Mouse (Mus musculus) heart, postnatal 0 days (tissue): ENCODE measurements around the gene Dyrk1a. TPM values are rescaled to one million over a fixed set of nuclear protein-coding genes. Genes with fewer than 3 reads are reported as not detected.

ENCODE experiments used
- ATAC-seq: fragments of 200-750 bp; cut with Nextera tagmentation; 2 replicates; pipeline ENCODE4 v1.8.0; 2017; ENCODE audit warnings: low read depth, moderate number of reproducible peaks, moderate library complexity; ENCODE audit not compliant: insufficient read depth
- DNase-seq: peaks from one replicate; pipeline ENCODE4 v3.0.0-alpha.2; 2016; ENCODE audit warnings: low spot score
- H3K27ac ChIP-seq: fragments of 300-500 bp; sonication (generic); 2 replicates; pipeline ENCODE4 v1.5.1; 2014; ENCODE audit warnings: low read depth, mild to moderate bottlenecking
- H3K27me3 ChIP-seq: fragments of 300-500 bp; sonication (generic); 2 replicates; pipeline ENCODE4 v1.6.1; 2014; ENCODE audit warnings: low read length, mixed read lengths; ENCODE audit not compliant: control insufficient read depth, insufficient read depth
- H3K36me3 ChIP-seq: fragments of 300-500 bp; sonication (generic); replicated peaks from 2 replicates; pipeline ENCODE4 v1.6.1; 2014; ENCODE audit warnings: low read length, mixed read lengths; ENCODE audit not compliant: control insufficient read depth, insufficient read depth
- H3K4me1 ChIP-seq: fragments of 300-500 bp; sonication (generic); 2 replicates; pipeline ENCODE4 v1.6.1; 2014; ENCODE audit warnings: antibody characterized with exemption; ENCODE audit not compliant: control insufficient read depth, insufficient read depth
- H3K4me2 ChIP-seq: fragments of 300-500 bp; sonication (generic); 2 replicates; pipeline ENCODE4 v1.6.1; 2014; ENCODE audit warnings: low read depth, mild to moderate bottlenecking, low read length, moderate library complexity
- H3K4me3 ChIP-seq: fragments of 300-500 bp; sonication (generic); 2 replicates; pipeline ENCODE4 v1.5.1; 2014; ENCODE audit warnings: low read depth, low read length
- H3K9ac ChIP-seq: fragments of 300-500 bp; sonication (generic); replicated peaks from 2 replicates; pipeline ENCODE4 v1.6.1; 2014; ENCODE audit warnings: low read depth, low read length, mixed read lengths
- H3K9me3 ChIP-seq: fragments of 300-500 bp; sonication (generic); replicated peaks from 2 replicates; pipeline ENCODE4 v1.6.1; 2016; ENCODE audit warnings: low read length; ENCODE audit not compliant: control insufficient read depth
- CTCF ChIP-seq: IDR thresholded peaks from 2 replicates; pipeline ENCODE4 v1.5.1; 2016; ENCODE audit warnings: antibody characterized with exemption, control low read depth, low read depth
- EP300 ChIP-seq: IDR thresholded peaks from 2 replicates; pipeline ENCODE4 v1.6.1; 2016; ENCODE audit warnings: antibody characterized with exemption, low read depth
- WGBS: fragments of 180-500 bp; shearing (Covaris S2); extraction: QIAGEN DNeasy Blood & Tissue Kit; methylation state at CpG from one replicate; pipeline ENCODE4 v1.1.7; 2014; 5-methylcytosine and 5-hydroxymethylcytosine counted together
- polyA plus RNA-seq: library from polyadenylated mRNA; unstranded; fragments of >200 nt; fragmentation: Nextera tagmentation; extraction: Ambion mirVana; gene quantifications from 2 replicates; pipeline ENCODE4 v1.2.1, GENCODE M21; 2015
- total RNA-seq: library from RNA; depleted of rRNA; stranded (reverse); fragments of >200 nt; gene quantifications from 2 replicates; pipeline ENCODE4 v1.2.3, GENCODE M21; 2014; ENCODE audit warnings: low replicate concordance

Gene Dyrk1a
- total and polyA plus RNA-seq, 2 experiments from 2014 or later: 7.7 to 55.2 TPM

GRCm38 (mm10) chr16:94624871-94625270 is 55.1 kb downstream of the Dyrk1a start:
- Histone ChIP-seq H3K4me2 (no peak overlapping the region), H3K4me1 (peaks cover 28% of the 10 kb centered on the region), H3K9ac (no peak overlapping the region), H3K9me3 (no peaks in the 10 kb centered on the region), H3K27ac (peak overlapping the region; percentile 60), H3K27me3 (no peaks in the 10 kb centered on the region), H3K36me3 (0 out of 2 replicates have a peak, but pooled peaks cover 4% of the 10 kb centered on the region), H3K4me3 (no peak overlapping the region)
- ATAC-seq (peak; percentile 62; the same call in 1 of the 2 replicates), DNase-seq (peak; percentile 55)
- TF ChIP-seq CTCF: no peak
- TF ChIP-seq EP300: no peak
- 28% methylated on average over 4 of the region's 4 CpGs for WGBS

DNA sequence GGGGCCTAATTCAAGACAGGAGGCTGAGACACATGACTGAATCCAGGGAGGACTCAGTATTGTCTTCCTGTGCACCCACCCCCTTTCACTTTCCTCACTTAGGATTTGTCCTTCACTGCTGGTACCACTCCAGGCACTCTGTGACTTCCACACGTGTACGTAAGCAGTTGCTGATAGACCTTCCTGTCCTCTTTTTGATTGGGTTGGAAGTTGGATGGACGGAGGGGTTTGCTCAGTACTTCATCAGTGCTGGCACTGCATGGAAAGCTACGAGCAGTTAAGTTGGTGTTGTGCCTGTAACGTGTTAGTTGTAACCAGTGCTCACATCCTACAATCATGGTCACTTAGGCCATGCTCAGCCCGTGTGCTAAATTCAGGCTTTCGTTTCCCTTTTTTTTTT is 55.8 kb downstream of the Dyrk1a start:
- Histone ChIP-seq H3K4me3 (no peak overlapping the region), H3K9me3 (no peaks in the 10 kb centered on the region), H3K36me3 (no peaks in the 10 kb centered on the region), H3K4me1 (peaks cover 28% of the 10 kb centered on the region), H3K4me2 (no peak overlapping the region), H3K27me3 (no peaks in the 10 kb centered on the region), H3K9ac (no peak overlapping the region), H3K27ac (no peak overlapping the region)
- DNase-seq (no peak), ATAC-seq (no peak)
- no peak for TF ChIP-seq CTCF
- TF ChIP-seq EP300: no peak
- WGBS: 81% methylated on average over 7 of the region's 7 CpGs

DNA sequence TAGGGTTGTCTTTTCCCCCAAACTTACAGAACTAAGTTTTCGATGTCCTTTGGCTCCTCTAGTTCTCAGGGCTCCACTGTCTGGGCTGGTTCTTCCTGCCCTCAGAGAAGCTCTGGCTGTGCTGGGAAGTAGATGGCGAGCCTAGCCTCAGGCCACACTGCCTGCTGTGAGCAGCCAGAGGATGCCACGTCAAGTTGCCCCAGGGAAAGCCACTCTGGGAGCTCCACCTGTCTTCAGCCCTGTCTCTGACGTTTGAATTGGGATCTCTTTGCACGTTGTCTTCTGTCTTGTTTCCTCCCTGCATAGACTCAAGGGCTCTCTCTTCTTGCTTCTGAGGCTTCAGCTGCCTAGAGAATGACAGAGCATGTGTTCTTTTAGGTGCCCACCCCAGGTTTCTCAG is 57.9 kb downstream of the Dyrk1a start:
- Histone ChIP-seq H3K4me2 (no peak overlapping the region), H3K27me3 (no peaks in the 10 kb centered on the region), H3K9ac (no peak overlapping the region), H3K9me3 (no peaks in the 10 kb centered on the region), H3K27ac (no peak overlapping the region), H3K4me3 (no peak overlapping the region), H3K36me3 (no peaks in the 10 kb centered on the region), H3K4me1 (peaks cover 27% of the 10 kb centered on the region)
- 49% methylated on average over 5 of the region's 5 CpGs for WGBS
- ATAC-seq: no peak
- no peak for DNase-seq
- TF ChIP-seq EP300: no peak
- TF ChIP-seq CTCF: no peak

DNA sequence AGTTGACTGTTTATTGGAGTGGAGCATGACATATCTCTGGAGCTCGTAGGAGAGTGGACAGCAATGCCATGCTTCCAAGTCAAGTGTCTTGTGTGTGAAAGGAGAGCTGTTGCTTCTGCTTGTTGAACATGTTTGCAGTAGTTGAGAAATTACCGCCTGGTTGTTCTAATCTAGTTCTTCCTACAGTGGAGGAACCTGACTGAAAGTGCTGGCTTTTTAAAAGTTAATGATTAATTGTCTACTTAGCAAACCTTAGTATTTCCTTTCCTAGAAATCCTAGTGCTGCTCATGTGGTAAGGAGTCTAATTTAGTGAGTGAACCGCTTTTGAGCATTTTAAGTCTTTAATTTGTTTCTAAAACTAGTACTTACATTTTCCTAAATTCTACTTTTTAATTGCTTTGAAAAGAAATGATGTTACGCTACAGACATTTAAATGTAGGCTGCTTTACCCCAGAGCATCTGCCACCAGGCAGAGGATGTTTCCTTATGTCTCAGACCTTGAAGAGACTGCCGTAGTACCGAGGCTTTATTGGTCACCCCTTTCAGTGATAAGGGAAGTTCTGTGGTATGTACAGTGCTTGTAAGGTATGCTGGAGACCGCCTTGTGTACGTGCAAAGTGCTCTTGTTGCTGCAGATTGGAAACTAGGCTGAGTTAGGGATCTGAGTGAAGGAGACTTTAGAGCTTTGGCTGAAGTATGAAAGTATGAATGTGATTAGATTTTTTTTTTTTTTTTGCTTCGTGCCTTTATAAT is 59.3 kb downstream of the Dyrk1a start:
- Histone ChIP-seq H3K27ac (peak overlapping the region; percentile 2; the same call in 1 of the 2 replicates), H3K4me3 (no peak overlapping the region), H3K4me1 (peaks cover 27% of the 10 kb centered on the region), H3K4me2 (no peak overlapping the region), H3K36me3 (no peaks in the 10 kb centered on the region), H3K9me3 (no peaks in the 10 kb centered on the region), H3K9ac (no peak overlapping the region), H3K27me3 (no peaks in the 10 kb centered on the region)
- no peak for ATAC-seq
- DNase-seq: no peak
- WGBS: 39% methylated on average over 9 of the region's 9 CpGs
- no peak for TF ChIP-seq CTCF

DNA sequence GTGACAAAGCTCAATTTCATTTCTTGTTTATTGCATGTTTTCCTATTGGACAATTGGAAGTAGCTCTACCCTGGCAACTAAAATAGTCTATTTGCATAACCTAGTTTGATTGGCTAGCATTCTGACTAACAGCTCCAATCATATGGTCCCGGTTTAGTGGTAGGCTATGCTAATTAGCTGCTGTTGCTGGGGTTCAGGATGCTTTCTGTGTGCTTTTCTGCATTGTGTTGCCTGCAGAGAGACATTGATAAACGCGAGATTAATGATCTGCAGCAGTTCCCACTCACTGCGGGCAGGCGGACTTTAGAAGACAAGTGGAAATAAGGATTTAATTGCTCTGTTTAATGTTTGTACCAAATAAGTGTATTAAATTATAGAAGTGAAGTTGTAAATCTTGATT is 62.2 kb downstream of the Dyrk1a start:
- 0 out of 2 replicates have a peak overlapping the region, but pooled peaks have one; percentile 17 for H3K27ac ChIP-seq
- TF ChIP-seq CTCF (no peak), EP300 (no peak)
- no peaks in the 10 kb centered on the region for H3K9me3 ChIP-seq
- peak; percentile 94 for ATAC-seq
- no peak overlapping the region; the same call in 1 of the 2 replicates for H3K4me2 ChIP-seq
- no peaks in the 10 kb centered on the region for H3K36me3 ChIP-seq
- H3K4me3 ChIP-seq: no peak overlapping the region
- DNase-seq: peak; percentile 87
- H3K9ac ChIP-seq: no peak overlapping the region
- no peaks in the 10 kb centered on the region for H3K27me3 ChIP-seq
- 11% methylated on average over 5 of the region's 5 CpGs for WGBS
- peaks cover 22% of the 10 kb centered on the region for H3K4me1 ChIP-seq
